In the genomic region with DNA sequence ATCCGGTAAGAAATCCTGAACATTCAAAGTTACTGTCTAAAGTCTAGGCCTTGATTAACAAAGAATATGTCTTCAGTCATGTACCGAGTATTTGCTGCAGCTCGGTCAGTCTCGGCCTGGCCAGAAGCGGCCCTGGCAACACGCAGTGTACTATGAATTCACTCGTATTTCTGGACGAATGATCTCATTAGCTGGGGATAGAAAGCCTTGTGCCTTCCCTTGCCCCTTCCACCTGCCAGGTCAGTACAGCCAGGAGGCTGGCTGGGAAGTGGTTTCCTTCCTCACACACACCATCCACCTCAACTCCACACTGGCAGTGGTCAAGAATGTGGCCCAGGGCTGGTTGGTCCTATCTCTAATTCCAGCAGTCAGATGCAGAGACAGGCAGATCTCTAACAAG, we compare ENCODE assay signal across 13 mouse cellular contexts. TPM values are rescaled to one million over a fixed set of nuclear protein-coding genes. Genes with fewer than 3 reads are reported as not detected.
DNase-seq lines count a peak whose midpoint lies in the region; ATAC-seq and TF ChIP-seq lines count a peak whose summit lies in the region.
"Had no signal": no experiment of that assay in that cellular context is flagged by ENCODE, and none has a peak within 500 bp of the region (broad histone marks: within the 10 kb centered on the region; RNA-seq: fewer than 3 reads in every experiment).

No protein-coding gene starts in this region.

- peak overlapping the region; percentile 97; the same call in 1 of the 2 replicates for H3K27ac ChIP-seq in forebrain, embryonic 13.5 days
- H3K27ac ChIP-seq in forebrain, embryonic 11.5 days (ENCODE audit: low read depth, low read length) = no peak overlapping the region
- peak overlapping the region; percentile 94 for H3K27ac ChIP-seq in left cerebral cortex, adult 2 months
- no peak overlapping the region for H3K27ac ChIP-seq in neural tube, embryonic 14.5 days (ENCODE audit: low read depth, low read length)
- H3K27ac ChIP-seq: embryonic facial prominence, embryonic 15.5 days had no signal

- TF ChIP-seq CTCF in left cerebral cortex, adult 2 months (IDR thresholded peaks at IDR 0.05) = no peak

- no peak for ATAC-seq in forebrain, embryonic 13.5 days
- ATAC-seq in forebrain, embryonic 11.5 days (replicated peaks; ENCODE audit: low FRiP score) = no peak
- ATAC-seq in neural tube, embryonic 14.5 days (ENCODE audit: low read depth) = no peak
- no peak for ATAC-seq in granulocyte monocyte progenitor cell, adult 5-6 weeks (replicated peaks; ENCODE audit: poor library complexity, severe bottlenecking)

- no peaks in the 10 kb centered on the region for H3K9me3 ChIP-seq in forebrain, embryonic 13.5 days (replicated peaks)
- H3K9me3 ChIP-seq in forebrain, embryonic 11.5 days (ENCODE audit: control insufficient read depth, low read length) = no peaks in the 10 kb centered on the region
- H3K9me3 ChIP-seq in neural tube, embryonic 14.5 days (ENCODE audit: control insufficient read depth, low read length) = no peaks in the 10 kb centered on the region
- H3K9me3 ChIP-seq: embryonic facial prominence, embryonic 15.5 days; heart, embryonic 13.5 days had no signal

- no peak for DNase-seq in forebrain, embryonic 11.5 days (ENCODE audit: low spot score)
- DNase-seq in left cerebral cortex, adult 2 months (ENCODE audit: extremely low spot score in 1 of 2, low spot score in 2 of 2) = no peak
- no peak for DNase-seq in left cerebral cortex, postnatal 36 days (ENCODE audit: low spot score in 2 of 2)
- DNase-seq in cerebellum, postnatal 36 days = peak; percentile 76 to 79
- no peak for DNase-seq in layer of hippocampus, adult 9-10 months (ENCODE audit: low spot score)
- DNase-seq: adrenal gland, postnatal 14 days; kidney, postnatal 10 days; lung, embryonic 14.5 days had no signal

- H3K4me2 ChIP-seq in forebrain, embryonic 13.5 days = peak overlapping the region; percentile 64
- no peak overlapping the region for H3K4me2 ChIP-seq in forebrain, embryonic 11.5 days (ENCODE audit: low read depth, low read length, severe bottlenecking)
- H3K4me2 ChIP-seq in neural tube, embryonic 14.5 days (ENCODE audit: low read depth, low read length) = peak overlapping the region; percentile 47
- H3K4me2 ChIP-seq: heart, embryonic 13.5 days had no signal

- H3K9ac ChIP-seq in forebrain, embryonic 13.5 days = peak overlapping the region; percentile 79
- no peak overlapping the region for H3K9ac ChIP-seq in forebrain, embryonic 11.5 days (ENCODE audit: low read length)
- H3K9ac ChIP-seq in neural tube, embryonic 14.5 days (replicated peaks; ENCODE audit: low read depth, low read length) = 0 out of 2 replicates have a peak overlapping the region, but pooled peaks have one; percentile 7
- H3K9ac ChIP-seq: embryonic facial prominence, embryonic 15.5 days; heart, embryonic 13.5 days; lung, embryonic 14.5 days had no signal

- H3K36me3 ChIP-seq in forebrain, embryonic 13.5 days (ENCODE audit: poor library complexity, severe bottlenecking) = peaks cover 43% of the 10 kb centered on the region
- no peaks in the 10 kb centered on the region for H3K36me3 ChIP-seq in forebrain, embryonic 11.5 days (ENCODE audit: control insufficient read depth, insufficient read depth, low read length)
- H3K36me3 ChIP-seq in neural tube, embryonic 14.5 days (ENCODE audit: control insufficient read depth, insufficient read depth, low read length) = no peaks in the 10 kb centered on the region

- 66% methylated on average over 8 of the region's 8 CpGs for WGBS in forebrain, embryonic 13.5 days
- 75% methylated on average over 8 of the region's 8 CpGs for whole genome bisulfite sequencing in forebrain, embryonic 11.5 days
- WGBS in neural tube, embryonic 14.5 days = 70% methylated on average over 8 of the region's 8 CpGs

- intact Hi-C loops in left cerebral cortex, adult 2 months (cut with DNase I) = no loop called here
- intact Hi-C loops in left cerebral cortex, postnatal 36 days (cut with DNase I) = loop anchor here (5.0 kb wide), 1 partner anchor 33 kb away; the partner anchor contains the start of gene Nfix

- H3K4me3 ChIP-seq in forebrain, embryonic 13.5 days = peak overlapping the region; percentile 45
- no peak overlapping the region for H3K4me3 ChIP-seq in forebrain, embryonic 11.5 days (ENCODE audit: low read depth, low read length)
- H3K4me3 ChIP-seq in left cerebral cortex, adult 2 months = peak overlapping the region; percentile 63
- peak overlapping the region; percentile 10; the same call in 1 of the 2 replicates for H3K4me3 ChIP-seq in neural tube, embryonic 14.5 days (ENCODE audit: low read depth, low read length)
- H3K4me3 ChIP-seq: embryonic facial prominence, embryonic 15.5 days; heart, embryonic 13.5 days had no signal

- H3K27me3 ChIP-seq in forebrain, embryonic 13.5 days = peaks cover 64% of the 10 kb centered on the region
- H3K27me3 ChIP-seq in forebrain, embryonic 11.5 days (ENCODE audit: control insufficient read depth, insufficient read depth, low read length) = peaks cover 63% of the 10 kb centered on the region
- peaks cover 20% of the 10 kb centered on the region for H3K27me3 ChIP-seq in neural tube, embryonic 14.5 days (ENCODE audit: control insufficient read depth, insufficient read depth, low read length)

- peaks cover 83% of the 10 kb centered on the region for H3K4me1 ChIP-seq in forebrain, embryonic 13.5 days
- peaks cover 35% of the 10 kb centered on the region for H3K4me1 ChIP-seq in forebrain, embryonic 11.5 days (replicated peaks; ENCODE audit: control insufficient read depth, insufficient read depth, low read length)
- peaks cover 23% of the 10 kb centered on the region for H3K4me1 ChIP-seq in neural tube, embryonic 14.5 days (ENCODE audit: control insufficient read depth, insufficient read depth, low read length)

RNA-seq across cellular contexts. Expression of gene Nfix, which starts 30.8 kb away (rescaled TPM):
- polyA plus RNA-seq in forebrain, embryonic 13.5 days (2015; fragmentation: Nextera tagmentation; extraction: Ambion mirVana) = 127 and 145 TPM in 2 replicates
- polyA plus RNA-seq in forebrain, embryonic 11.5 days (2014; fragmentation: Nextera tagmentation; extraction: Ambion mirVana) = 7.7 and 8.9 TPM in 2 replicates
- total RNA-seq in left cerebral cortex, adult 2 months (2021) = 100 to 1,000 TPM; 347 to 350 TPM
- total RNA-seq in left cerebral cortex, postnatal 36 days (2021) = 100 to 1,000 TPM; 303 to 353 TPM
- 68.2 and 91.5 TPM in 2 replicates for polyA plus RNA-seq in neural tube, embryonic 14.5 days (2014; fragmentation: Nextera tagmentation; extraction: Ambion mirVana)
- 25.7 and 51.2 TPM in 2 replicates for total RNA-seq in granulocyte monocyte progenitor cell, adult 5-6 weeks (2014; fragmentation: Nextera tagmentation)
- 9.5 and 12.8 TPM in 2 replicates for total RNA-seq in granulocyte monocyte progenitor cell, adult 5-6 weeks (2017)

RNA-seq across cellular contexts. Expression of gene G430095P16Rik, which starts 46.5 kb away (rescaled TPM):
- polyA plus RNA-seq in forebrain, embryonic 13.5 days (2015; fragmentation: Nextera tagmentation; extraction: Ambion mirVana) = 3.7 and 3.8 TPM in 2 replicates
- polyA plus RNA-seq in forebrain, embryonic 11.5 days (2014; fragmentation: Nextera tagmentation; extraction: Ambion mirVana) = 3.0 and 3.1 TPM in 2 replicates
- not detected for total RNA-seq in left cerebral cortex, adult 2 months (2021)
- total RNA-seq in left cerebral cortex, postnatal 36 days (2021) = not detected
- polyA plus RNA-seq in neural tube, embryonic 14.5 days (2014; fragmentation: Nextera tagmentation; extraction: Ambion mirVana) = 0.76 and 1.8 TPM in 2 replicates
- total RNA-seq in granulocyte monocyte progenitor cell, adult 5-6 weeks (2014; fragmentation: Nextera tagmentation) = 11.0 and 17.9 TPM in 2 replicates
- 4.4 and 4.8 TPM in 2 replicates for total RNA-seq in granulocyte monocyte progenitor cell, adult 5-6 weeks (2017)

RNA-seq across cellular contexts. Expression of gene Dand5, which starts 53.3 kb away (rescaled TPM):
- 7.3 and 8.2 TPM in 2 replicates for polyA plus RNA-seq in forebrain, embryonic 13.5 days (2015; fragmentation: Nextera tagmentation; extraction: Ambion mirVana)
- polyA plus RNA-seq in forebrain, embryonic 11.5 days (2014; fragmentation: Nextera tagmentation; extraction: Ambion mirVana) = 5.5 and 6.4 TPM in 2 replicates
- 10 to 100 TPM in 1 of 2 experiments, 1 to 10 TPM in 1; 9.7 to 11.1 TPM for total RNA-seq in left cerebral cortex, adult 2 months (2021)
- 10 to 100 TPM; 10.3 to 10.9 TPM for total RNA-seq in left cerebral cortex, postnatal 36 days (2021)
- 12.3 and 16.9 TPM in 2 replicates for polyA plus RNA-seq in neural tube, embryonic 14.5 days (2014; fragmentation: Nextera tagmentation; extraction: Ambion mirVana)
- total RNA-seq in granulocyte monocyte progenitor cell, adult 5-6 weeks (2014; fragmentation: Nextera tagmentation) = 4.1 and 4.7 TPM in 2 replicates
- 3.6 and 3.7 TPM in 2 replicates for total RNA-seq in granulocyte monocyte progenitor cell, adult 5-6 weeks (2017)

Comparison
In these comparisons a context has a peak if more than half of its experiments do, and no peak if none do; other contexts are left out.
1. H3K27ac ChIP-seq: peak in forebrain, embryonic 13.5 days (single experiment) and left cerebral cortex, adult 2 months (single experiment); none in forebrain, embryonic 11.5 days (single experiment) and neural tube, embryonic 14.5 days (single experiment).
2. DNase-seq: peak in cerebellum, postnatal 36 days (2 of 2); none in forebrain, embryonic 11.5 days (single experiment), left cerebral cortex, adult 2 months (0 of 2), left cerebral cortex, postnatal 36 days (0 of 2) and layer of hippocampus, adult 9-10 months (single experiment).
3. RNA of gene Nfix, which starts 30.8 kb away (total RNA-seq): 303 to 353 TPM in left cerebral cortex, postnatal 36 days and 347 to 350 TPM in left cerebral cortex, adult 2 months; 9.5 to 51.2 TPM in granulocyte monocyte progenitor cell, adult 5-6 weeks; every median in the first group is over 4 times any median in the second.